Mouse (Mus musculus) layer of hippocampus, adult 2 months (tissue): ENCODE measurements at regions not wholly inside any gene's neighbourhood (a gene's known extent, or its start where the extent isn't known, plus 50 kb on each side); places are given as distances from the start of the nearest gene placed in this dataset.

Source experiments
- DNase-seq, 2 experiments: peaks; one replicate each; pipeline ENCODE4 v3.0.0; 2022; ENCODE audit warnings: low spot score in 2 of 2
- H3K27ac ChIP-seq: fragments of 200-600 bp; 2 replicates; pipeline ENCODE4 v1.8.1; 2022
- H3K4me3 ChIP-seq: fragments of 200-600 bp; 2 replicates; pipeline ENCODE4 v1.8.1; 2022; ENCODE audit warnings: mild to moderate bottlenecking
- CTCF ChIP-seq: fragments of 200-600 bp; conservative IDR thresholded peaks from 2 replicates; pipeline ENCODE4 v1.8.1; 2022; ENCODE audit warnings: antibody characterized with exemption, mild to moderate bottlenecking, moderate library complexity

GRCm38 (mm10) chr10:117548262-117548661 is 81.0 kb upstream of the Cpm start:
- DNase-seq, result no peak
- no peak overlapping the region for H3K27ac ChIP-seq
- no peak for TF ChIP-seq CTCF

GRCm38 (mm10) chr10:117547275-117547674 is 82.0 kb upstream of the Cpm start:
- no peak for DNase-seq
- Histone ChIP-seq H3K4me3 (no peak overlapping the region), H3K27ac (no peak overlapping the region)
- TF ChIP-seq CTCF, result no peak

More at GRCm38 (mm10) chr10:117548262-117548661, 81.0 kb upstream of the Cpm start:
- no peak overlapping the region for H3K4me3 ChIP-seq

GRCm38 (mm10) chr10:117545842-117546631 is 83.3 kb upstream of the Cpm start:
- no peak for DNase-seq
- no peak for TF ChIP-seq CTCF
- no peak overlapping the region for H3K4me3 ChIP-seq
- no peak overlapping the region for H3K27ac ChIP-seq

GRCm38 (mm10) chr10:117544680-117545546 is 84.4 kb upstream of the Cpm start:
- TF ChIP-seq CTCF, result no peak
- H3K27ac ChIP-seq, result no peak overlapping the region
- DNase-seq, result no peak
- H3K4me3 ChIP-seq, result no peak overlapping the region

GRCm38 (mm10) chr10:117543995-117544679 is 85.2 kb upstream of the Cpm start:
- no peak overlapping the region for H3K4me3 ChIP-seq
- no peak for DNase-seq
- no peak overlapping the region for H3K27ac ChIP-seq
- TF ChIP-seq CTCF, result no peak

- TF ChIP-seq CTCF, result no peak
- no peak overlapping the region for H3K27ac ChIP-seq
- no peak overlapping the region for H3K4me3 ChIP-seq
- DNase-seq, result no peak
Measured at GRCm38 (mm10) chr10:117543696-117543950, 85.7 kb upstream of the Cpm start.

- no peak for TF ChIP-seq CTCF
- no peak for DNase-seq
- H3K4me3 ChIP-seq, result no peak overlapping the region
- H3K27ac ChIP-seq, result no peak overlapping the region
Measured at GRCm38 (mm10) chr10:117542886-117543695, 86.2 kb upstream of the Cpm start.

GRCm38 (mm10) chr10:117542351-117542750 is 86.9 kb upstream of the Cpm start:
- Histone ChIP-seq H3K4me3 (no peak overlapping the region), H3K27ac (no peak overlapping the region)
- no peak for TF ChIP-seq CTCF

GRCm38 (mm10) chr10:117541487-117541886 is 87.8 kb upstream of the Cpm start:
- no peak for DNase-seq
- H3K27ac ChIP-seq, result no peak overlapping the region
- no peak for TF ChIP-seq CTCF

More at GRCm38 (mm10) chr10:117542351-117542750, 86.9 kb upstream of the Cpm start:
- no peak for DNase-seq

GRCm38 (mm10) chr10:117540747-117541398 is 88.4 kb upstream of the Cpm start:
- DNase-seq, result no peak
- Histone ChIP-seq H3K27ac (no peak overlapping the region), H3K4me3 (no peak overlapping the region)
- no peak for TF ChIP-seq CTCF

More at GRCm38 (mm10) chr10:117541487-117541886, 87.8 kb upstream of the Cpm start:
- no peak overlapping the region for H3K4me3 ChIP-seq

GRCm38 (mm10) chr10:117540112-117540594 is 89.1 kb upstream of the Cpm start:
- TF ChIP-seq CTCF, result no peak
- no peak overlapping the region for H3K27ac ChIP-seq
- DNase-seq, result no peak
- no peak overlapping the region for H3K4me3 ChIP-seq

GRCm38 (mm10) chr10:117539532-117539931 is 89.8 kb upstream of the Cpm start:
- no peak overlapping the region for H3K27ac ChIP-seq
- DNase-seq, result no peak
- no peak for TF ChIP-seq CTCF
- no peak overlapping the region for H3K4me3 ChIP-seq
